Mouse (Mus musculus): ENCODE measurements around the gene Mettl17. TPM values are rescaled to one million over a fixed set of nuclear protein-coding genes. Genes with fewer than 3 reads are reported as not detected.

Mettl17 gene
- total RNA-seq, 2 experiments from 2014 or later = 29.1 to 34.6 TPM

- intact Hi-C loops (cut with DNase I) = no loop called here
- no peak for DNase-seq (ENCODE audit: low spot score in 2 of 2)
These were observed 9.2 kb downstream of the Mettl17 start for GRCm38 (mm10) chr14:51893809-51894208.

- DNase-seq (ENCODE audit: low spot score in 2 of 2) = no peak
- intact Hi-C loops (cut with DNase I) = no loop called here
These were observed 10.4 kb downstream of the Mettl17 start for GRCm38 (mm10) chr14:51895071-51895470.

GRCm38 (mm10) chr14:51896019-51896418 is 11.4 kb downstream of the Mettl17 start:
- intact Hi-C loops (cut with DNase I) = no loop called here
- DNase-seq (ENCODE audit: low spot score in 2 of 2) = no peak

GRCm38 (mm10) chr14:51896539-51897170 is 12.0 kb downstream of the Mettl17 start:
- intact Hi-C loops (cut with DNase I) = no loop called here
- DNase-seq (ENCODE audit: low spot score in 2 of 2) = peak in 1 of 2 experiments; percentile 34

GRCm38 (mm10) chr14:51899351-51899750 is 14.7 kb downstream of the Mettl17 start:
- DNase-seq (ENCODE audit: low spot score in 2 of 2) = no peak
- intact Hi-C loops (cut with DNase I) = no loop called here

GRCm38 (mm10) chr14:51902806-51903710 is 18.4 kb downstream of the Mettl17 start:
- intact Hi-C loops (cut with DNase I) = loop anchor here (5.0 kb wide), 2 partner anchors 104 to 119 kb away; partner anchors contain the start of gene Zfp219
- DNase-seq (ENCODE audit: low spot score in 2 of 2) = peak; percentile 41 to 71

GRCm38 (mm10) chr14:51903782-51904181 is 19.1 kb downstream of the Mettl17 start:
- no peak for DNase-seq (ENCODE audit: low spot score in 2 of 2)
- intact Hi-C loops (cut with DNase I) = loop anchor here (2.0 to 5.0 kb wide), 3 partner anchors 27 to 119 kb away; partner anchors contain the start of gene Zfp219

- intact Hi-C loops (cut with DNase I) = loop anchor here (2.0 to 5.0 kb wide), 3 partner anchors 26 to 118 kb away; partner anchors contain the start of gene Zfp219
- DNase-seq (ENCODE audit: low spot score in 2 of 2) = no peak
These were observed 20.1 kb downstream of the Mettl17 start for GRCm38 (mm10) chr14:51904706-51905105.

GRCm38 (mm10) chr14:51906102-51906501 is 21.5 kb downstream of the Mettl17 start:
- DNase-seq (ENCODE audit: low spot score in 2 of 2) = no peak
- intact Hi-C loops (cut with DNase I) = no loop called here

- intact Hi-C loops (cut with DNase I) = no loop called here
- DNase-seq (ENCODE audit: low spot score in 2 of 2) = no peak
These were observed 26.7 kb downstream of the Mettl17 start for GRCm38 (mm10) chr14:51911301-51911700.

- DNase-seq (ENCODE audit: low spot score in 2 of 2) = no peak
- intact Hi-C loops (cut with DNase I) = no loop called here
These were observed 27.9 kb downstream of the Mettl17 start for GRCm38 (mm10) chr14:51912391-51913061.

GRCm38 (mm10) chr14:51913062-51913959 is 28.7 kb downstream of the Mettl17 start:
- DNase-seq (ENCODE audit: low spot score in 2 of 2) = peak; percentile 63 to 64
- intact Hi-C loops (cut with DNase I) = no loop called here

GRCm38 (mm10) chr14:51913960-51914762 is 29.5 kb downstream of the Mettl17 start, which contains the start of gene Ndrg2:
Gene Ndrg2 (minus strand): TSS chr14:51914158.
- intact Hi-C loops (cut with DNase I) = no loop called here

GRCm38 (mm10) chr14:51915030-51915429 is 30.4 kb downstream of the Mettl17 start:
- intact Hi-C loops (cut with DNase I) = no loop called here
- DNase-seq (ENCODE audit: low spot score in 2 of 2) = no peak

More at GRCm38 (mm10) chr14:51913960-51914762, 29.5 kb downstream of the Mettl17 start, which contains the start of gene Ndrg2:
- peak; percentile 73 to 82 for DNase-seq (ENCODE audit: low spot score in 2 of 2)

GRCm38 (mm10) chr14:51916539-51916938 is 31.9 kb downstream of the Mettl17 start:
- no peak for DNase-seq (ENCODE audit: low spot score in 2 of 2)
- intact Hi-C loops (cut with DNase I) = no loop called here

GRCm38 (mm10) chr14:51918125-51918524 is 33.5 kb downstream of the Mettl17 start, which contains the start of gene Tppp2:
Gene Tppp2 (plus strand): TSS chr14:51918425.
- DNase-seq (ENCODE audit: low spot score in 2 of 2) = no peak
- intact Hi-C loops (cut with DNase I) = no loop called here

- no peak for DNase-seq (ENCODE audit: low spot score in 2 of 2)
- intact Hi-C loops (cut with DNase I) = no loop called here
These were observed 34.3 kb downstream of the Mettl17 start for GRCm38 (mm10) chr14:51918966-51919365.
